Mouse (Mus musculus) CD4-positive, CD25-positive, alpha-beta regulatory T cell, adult 9 weeks (primary cell): ENCODE data around the gene Rad17. TPM values are rescaled to one million over a fixed set of nuclear protein-coding genes. Genes with fewer than 3 reads are reported as not detected.

Source experiments
- polyA plus RNA-seq: library from polyadenylated mRNA; unstranded; fragments of 100-300 nt; shearing (Covaris generic); gene quantifications from one replicate; pipeline ENCODE4 v1.2.1, GENCODE M21; 2017

The Rad17 gene
- polyA plus RNA-seq: 30.2 TPM

GRCm38 (mm10) chr13:100650550-100651438, at the start of gene Rad17, which contains the start of gene Ak6:
Gene Rad17, minus strand, starts transcription at chr13:100651051.
Gene Ak6, plus strand, starts transcription at chr13:100650979.

GRCm38 (mm10) chr13:100669291-100670022, 18.6 kb upstream of the Rad17 start, which contains the start of gene Ccdc125:
Gene Ccdc125, plus strand, starts transcription at chr13:100669717.

GRCm38 (mm10) chr13:100651439-100652186, 762 bp upstream of the Rad17 start, which contains the start of gene Taf9:
Gene Taf9, plus strand, starts transcription at chr13:100651579.

GRCm38 (mm10) chr13:100616181-100617087, 34.4 kb downstream of the Rad17 start, which contains the start of gene Marveld2:
Gene Marveld2, minus strand, starts transcription at chr13:100616971.

Other genes with a start within 250 kb of the Rad17 start
- not detected for gene Naip1, start 198.2 kb downstream of the Rad17 start, polyA plus RNA-seq
- gene Gtf2h2, start 158.5 kb downstream of the Rad17 start, polyA plus RNA-seq: 55.9 TPM
- gene Ocln, start 98.3 kb downstream of the Rad17 start, polyA plus RNA-seq: 0.79 TPM
- gene Marveld2, start 34.1 kb downstream of the Rad17 start, polyA plus RNA-seq: 7.0 TPM
- 167 TPM for gene Ak6, start 72 bp downstream of the Rad17 start, polyA plus RNA-seq
- 5.1 TPM for gene Taf9, start 528 bp upstream of the Rad17 start, polyA plus RNA-seq
- gene Ccdc125, start 18.7 kb upstream of the Rad17 start, polyA plus RNA-seq: 27.6 TPM
- 108 TPM for gene Cdk7, start 79.9 kb upstream of the Rad17 start, polyA plus RNA-seq
- gene Mrps36, start 93.6 kb upstream of the Rad17 start, polyA plus RNA-seq: 116 TPM
- gene Cenph, start 124.8 kb upstream of the Rad17 start, polyA plus RNA-seq: 3.4 TPM
- 9.2 TPM for gene Ccnb1, start 135.5 kb upstream of the Rad17 start, polyA plus RNA-seq
- gene Slc30a5, start 182.4 kb upstream of the Rad17 start, polyA plus RNA-seq: 9.3 TPM